ENCODE assay signal across 13 mouse cellular contexts in the genomic region with DNA sequence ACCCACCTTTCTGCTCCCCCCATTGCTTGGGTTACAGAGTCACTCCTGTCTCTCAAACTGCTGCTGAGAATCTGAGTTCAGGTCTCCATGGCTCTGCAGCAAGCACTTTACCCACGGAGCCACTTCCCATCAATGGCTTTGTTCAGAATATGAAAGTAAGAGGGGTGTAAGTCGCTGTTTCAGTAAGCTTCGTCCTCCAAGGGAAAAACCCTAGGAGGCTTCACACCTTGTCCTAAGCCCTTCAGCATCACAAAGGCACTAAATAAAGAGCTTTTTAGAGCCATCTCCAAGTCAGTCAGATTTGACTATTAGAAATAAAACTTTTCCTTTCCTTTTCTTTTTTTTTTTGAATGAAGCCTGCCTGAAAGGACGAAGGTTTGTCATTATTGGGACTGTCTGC. TPM values are rescaled to one million over a fixed set of nuclear protein-coding genes. Genes with fewer than 3 reads are reported as not detected.
"Had no signal": no experiment of that assay in that cellular context is flagged by ENCODE, and none has a peak within 500 bp of the region (broad histone marks: within the 10 kb centered on the region; RNA-seq: fewer than 3 reads in every experiment).

No protein-coding gene starts in this region.

- DNase-seq: retina, postnatal 1 day; right cerebral cortex, adult 18-20 months; right cerebral cortex, postnatal 14 days; right cerebral cortex, postnatal 25 days; right cerebral cortex, postnatal 4 days; spleen, adult 18-20 months; thymus, adult 18-20 months; thymus, adult 2 months; thymus, postnatal 14 days; thymus, postnatal 25 days; thymus, postnatal 36 days; thymus, postnatal 4 days had no signal

RNA-seq across cellular contexts. Expression of gene Prtg, which starts 3.4 kb away (rescaled TPM):
- total RNA-seq: neutrophil, adult 5-6 weeks had no signal
